Comparison of ENCODE assay signal across 8 mouse cellular contexts in the genomic region with DNA sequence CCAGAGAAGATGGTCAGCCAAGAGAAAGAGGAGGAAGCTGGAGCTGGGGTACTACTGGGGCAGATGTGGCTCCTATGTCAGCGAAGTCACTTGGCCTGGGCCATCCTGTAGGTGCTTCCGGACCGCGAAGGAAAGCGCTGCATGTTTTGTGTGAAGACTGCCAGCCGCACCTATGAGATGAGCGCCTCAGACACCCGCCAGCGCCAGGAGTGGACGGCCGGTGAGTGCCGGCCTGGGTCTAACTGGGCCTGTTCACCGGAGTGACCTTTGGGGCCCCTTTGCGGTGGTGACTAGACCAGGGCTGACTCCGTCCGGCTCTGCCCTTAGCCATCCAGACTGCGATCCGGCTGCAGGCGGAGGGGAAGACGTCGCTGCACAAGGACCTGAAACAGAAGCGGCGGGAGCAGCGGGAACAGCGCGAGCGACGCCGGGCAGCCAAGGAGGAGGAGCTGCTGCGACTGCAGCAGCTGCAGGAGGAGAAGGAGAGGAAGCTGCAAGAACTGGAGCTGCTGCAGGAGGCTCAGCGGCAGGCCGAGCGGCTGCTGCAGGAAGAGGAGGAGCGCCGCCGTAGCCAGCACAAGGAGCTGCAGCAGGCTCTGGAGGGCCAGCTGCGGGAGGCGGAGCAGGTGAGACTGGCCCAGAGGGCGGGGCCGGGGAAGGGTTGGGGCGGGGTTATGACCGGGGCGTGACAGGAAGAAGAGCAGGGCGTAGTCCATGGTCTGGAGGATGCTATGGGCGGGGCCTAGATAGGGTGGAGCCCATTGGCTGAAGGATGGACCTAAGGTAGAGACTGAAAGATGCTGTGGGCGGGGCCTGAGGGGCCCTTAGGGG. TPM values are rescaled to one million over a fixed set of nuclear protein-coding genes. Genes with fewer than 3 reads are reported as not detected.
DNase-seq lines count a peak whose midpoint lies in the region; ATAC-seq lines count a peak whose summit lies in the region.

No protein-coding gene starts in this region.

- peaks cover 20% of the 10 kb centered on the region for H3K4me1 ChIP-seq in embryonic facial prominence, embryonic 12.5 days
- H3K4me1 ChIP-seq in limb, embryonic 12.5 days (replicated peaks): peaks cover 21% of the 10 kb centered on the region
- peaks cover 8% of the 10 kb centered on the region; the same call in 1 of the 2 replicates for H3K4me1 ChIP-seq in midbrain, embryonic 14.5 days (ENCODE audit: control insufficient read depth, insufficient read depth, low read length)

- no peaks in the 10 kb centered on the region for H3K36me3 ChIP-seq in embryonic facial prominence, embryonic 12.5 days
- H3K36me3 ChIP-seq in limb, embryonic 12.5 days: peaks cover 10% of the 10 kb centered on the region
- H3K36me3 ChIP-seq in midbrain, embryonic 14.5 days (ENCODE audit: control insufficient read depth, insufficient read depth, low read length): no peaks in the 10 kb centered on the region

- peak overlapping the region; percentile 55 for H3K4me3 ChIP-seq in embryonic facial prominence, embryonic 12.5 days
- peak overlapping the region; percentile 55 for H3K4me3 ChIP-seq in limb, embryonic 12.5 days (replicated peaks)
- H3K4me3 ChIP-seq in midbrain, embryonic 14.5 days (replicated peaks; ENCODE audit: low read depth, low read length): peak overlapping the region; percentile 55

- WGBS in embryonic facial prominence, embryonic 12.5 days: under 1% methylated on average over 46 of the region's 46 CpGs
- under 1% methylated on average over 46 of the region's 46 CpGs for WGBS in limb, embryonic 12.5 days
- WGBS in midbrain, embryonic 14.5 days: under 1% methylated on average over 46 of the region's 46 CpGs

- peak overlapping the region; percentile 84 for H3K27ac ChIP-seq in embryonic facial prominence, embryonic 12.5 days
- peak overlapping the region; percentile 88 for H3K27ac ChIP-seq in limb, embryonic 12.5 days
- peak overlapping the region; percentile 88 for H3K27ac ChIP-seq in midbrain, embryonic 14.5 days (replicated peaks; ENCODE audit: low read depth, low read length)

- 0 out of 2 replicates have a peak, but pooled peaks cover 3% of the 10 kb centered on the region for H3K27me3 ChIP-seq in embryonic facial prominence, embryonic 12.5 days
- H3K27me3 ChIP-seq in limb, embryonic 12.5 days: no peaks in the 10 kb centered on the region
- H3K27me3 ChIP-seq in midbrain, embryonic 14.5 days (ENCODE audit: control insufficient read depth, insufficient read depth, low read length): no peaks in the 10 kb centered on the region

- H3K9ac ChIP-seq in embryonic facial prominence, embryonic 12.5 days: peak overlapping the region; percentile 81
- H3K9ac ChIP-seq in limb, embryonic 12.5 days (replicated peaks): peak overlapping the region; percentile 81
- peak overlapping the region; percentile 80 for H3K9ac ChIP-seq in midbrain, embryonic 14.5 days (replicated peaks; ENCODE audit: low read length)

- DNase-seq in 3134 (ENCODE audit: extremely low read depth, insufficient read length, low spot score): peak; percentile 99
- peak; percentile 95 to 97 for DNase-seq in adrenal gland, postnatal 36 days
- peak; percentile 100 for DNase-seq in heart, adult 11 months
- peak; percentile 93 for DNase-seq in kidney, adult 18-20 months
- DNase-seq in midbrain, embryonic 14.5 days: peak; percentile 86
- peak; percentile 80 for DNase-seq in spleen, adult 12 weeks (ENCODE audit: low spot score)

- H3K4me2 ChIP-seq in embryonic facial prominence, embryonic 12.5 days (replicated peaks): peak overlapping the region; percentile 97
- H3K4me2 ChIP-seq in limb, embryonic 12.5 days: peak overlapping the region; percentile 95
- peak overlapping the region; percentile 97 for H3K4me2 ChIP-seq in midbrain, embryonic 14.5 days (ENCODE audit: low read length)

- peak; percentile 62 for ATAC-seq in embryonic facial prominence, embryonic 12.5 days (ENCODE audit: insufficient number of reproducible peaks, insufficient read depth, low FRiP score, low TSS enrichment)
- peak; percentile 70 for ATAC-seq in limb, embryonic 12.5 days (ENCODE audit: insufficient number of reproducible peaks, insufficient read depth, low FRiP score, low TSS enrichment, low read depth)
- ATAC-seq in midbrain, embryonic 14.5 days (ENCODE audit: low FRiP score, low TSS enrichment): peak; percentile 81

- H3K9me3 ChIP-seq in embryonic facial prominence, embryonic 12.5 days: no peaks in the 10 kb centered on the region
- H3K9me3 ChIP-seq in limb, embryonic 12.5 days: no peaks in the 10 kb centered on the region
- no peaks in the 10 kb centered on the region for H3K9me3 ChIP-seq in midbrain, embryonic 14.5 days (ENCODE audit: control insufficient read depth, low read length)

RNA-seq across cellular contexts. Expression of a gene that starts 8.7 kb away (rescaled TPM):
- total RNA-seq in adrenal gland, postnatal 36 days (2021): 10 to 100 TPM; 40.1 to 66.6 TPM
- 2.5 and 3.2 TPM in 2 replicates for polyA plus RNA-seq in embryonic facial prominence, embryonic 12.5 days (2016; fragmentation: Nextera tagmentation; extraction: Ambion mirVana)
- 3.2 and 3.5 TPM in 2 replicates for polyA plus RNA-seq in limb, embryonic 12.5 days (2016; fragmentation: Nextera tagmentation; extraction: Ambion mirVana)
- 1.2 and 1.5 TPM in 2 replicates for polyA plus RNA-seq in midbrain, embryonic 14.5 days (2014; fragmentation: Nextera tagmentation; extraction: Ambion mirVana)

RNA-seq across cellular contexts. Expression of a gene that starts 16.2 kb away (rescaled TPM):
- total RNA-seq in adrenal gland, postnatal 36 days (2021): 1 to 10 TPM; 1.4 to 1.5 TPM
- 9.0 and 9.2 TPM in 2 replicates for polyA plus RNA-seq in embryonic facial prominence, embryonic 12.5 days (2016; fragmentation: Nextera tagmentation; extraction: Ambion mirVana)
- polyA plus RNA-seq in limb, embryonic 12.5 days (2016; fragmentation: Nextera tagmentation; extraction: Ambion mirVana): 11.1 and 12.8 TPM in 2 replicates
- polyA plus RNA-seq in midbrain, embryonic 14.5 days (2014; fragmentation: Nextera tagmentation; extraction: Ambion mirVana): 3.2 and 3.5 TPM in 2 replicates

RNA-seq across cellular contexts. Expression of a gene that starts 46.8 kb away (rescaled TPM):
- 10 to 100 TPM; 36.9 to 37.1 TPM for total RNA-seq in adrenal gland, postnatal 36 days (2021)
- 51.9 and 52.8 TPM in 2 replicates for polyA plus RNA-seq in embryonic facial prominence, embryonic 12.5 days (2016; fragmentation: Nextera tagmentation; extraction: Ambion mirVana)
- polyA plus RNA-seq in limb, embryonic 12.5 days (2016; fragmentation: Nextera tagmentation; extraction: Ambion mirVana): 51.9 and 54.9 TPM in 2 replicates
- 41.8 and 51.9 TPM in 2 replicates for polyA plus RNA-seq in midbrain, embryonic 14.5 days (2014; fragmentation: Nextera tagmentation; extraction: Ambion mirVana)

Comparison
In these comparisons a context has a peak if more than half of its experiments do, and no peak if none do; other contexts are left out.
1. Peak in every context shown above with its lines: DNase-seq, ATAC-seq, H3K4me3 ChIP-seq and H3K27ac ChIP-seq.